Mouse (Mus musculus) neural tube, embryonic 15.5 days (tissue): ENCODE results near the gene Rhoq. TPM values are rescaled to one million over a fixed set of nuclear protein-coding genes. Genes with fewer than 3 reads are reported as not detected.

Experiments
- ATAC-seq: fragments of 200-750 bp; cut with Nextera tagmentation; 2 replicates; pipeline ENCODE4 v1.8.0; 2017; ENCODE audit warnings: mild to moderate bottlenecking, moderate TSS enrichment, moderate library complexity; ENCODE audit not compliant: low FRiP score
- H3K27ac ChIP-seq: fragments of 300-500 bp; sonication (generic); replicated peaks from 2 replicates; pipeline ENCODE4 v1.5.1; 2015; ENCODE audit warnings: mild to moderate bottlenecking, inconsistent platforms
- H3K27me3 ChIP-seq: fragments of 300-500 bp; sonication (generic); replicated peaks from 2 replicates; pipeline ENCODE4 v1.6.1; 2015; ENCODE audit warnings: inconsistent platforms
- H3K36me3 ChIP-seq: fragments of 300-500 bp; sonication (generic); 2 replicates; pipeline ENCODE4 v1.6.1; 2015; ENCODE audit warnings: inconsistent platforms
- H3K4me1 ChIP-seq: fragments of 300-500 bp; sonication (generic); 2 replicates; pipeline ENCODE4 v1.6.1; 2015; ENCODE audit warnings: inconsistent platforms
- H3K4me2 ChIP-seq: fragments of 300-500 bp; sonication (generic); 2 replicates; pipeline ENCODE4 v1.6.1; 2015; ENCODE audit warnings: inconsistent platforms, mild to moderate bottlenecking, moderate library complexity
- H3K4me3 ChIP-seq: fragments of 300-500 bp; sonication (generic); replicated peaks from 2 replicates; pipeline ENCODE4 v1.5.1; 2015; ENCODE audit warnings: mild to moderate bottlenecking, inconsistent platforms
- H3K9ac ChIP-seq: fragments of 300-500 bp; sonication (generic); replicated peaks from 2 replicates; pipeline ENCODE4 v1.6.1; 2015; ENCODE audit warnings: mild to moderate bottlenecking, inconsistent platforms
- H3K9me3 ChIP-seq: fragments of 300-500 bp; sonication (generic); replicated peaks from 2 replicates; pipeline ENCODE4 v1.6.1; 2016; ENCODE audit warnings: inconsistent platforms
- WGBS: fragments of 180-500 bp; shearing (Covaris S2); methylation state at CpG from one replicate; pipeline ENCODE4 v1.1.7; 2015; ENCODE audit warnings: mixed read lengths; 5-methylcytosine and 5-hydroxymethylcytosine counted together
- polyA plus RNA-seq: library from polyadenylated mRNA; unstranded; fragments of >200 nt; fragmentation: Nextera tagmentation; extraction: Ambion mirVana; gene quantifications from 2 replicates; pipeline ENCODE4 v1.2.1, GENCODE M21; 2015

Gene Rhoq
- polyA plus RNA-seq, 1 experiment from 2014 or later: 7.8 TPM

DNA sequence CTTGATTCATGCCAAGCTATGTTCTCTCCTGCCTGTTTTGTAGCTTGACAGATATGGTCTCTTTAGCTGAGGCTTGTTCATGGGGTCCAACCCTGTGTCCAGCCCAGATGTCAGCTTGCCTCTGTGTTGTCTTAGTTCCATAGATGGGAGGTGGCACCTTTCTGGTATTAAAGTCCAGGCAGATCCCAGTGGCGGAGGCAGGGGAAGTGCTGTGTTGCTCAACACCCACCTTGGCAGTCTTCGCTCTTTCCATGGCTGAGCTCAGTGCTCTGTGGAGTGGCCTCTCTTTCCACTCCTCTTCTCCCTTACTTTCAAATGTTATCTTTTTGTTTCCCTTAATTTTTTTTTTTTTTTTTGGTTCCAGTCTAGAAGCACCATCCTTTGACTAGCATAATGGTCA, 10.2 kb downstream of the Rhoq start:
- no peak overlapping the region for H3K27ac ChIP-seq
- H3K27me3 ChIP-seq: no peaks in the 10 kb centered on the region
- no peak for ATAC-seq
- WGBS: 95% methylated on average over 2 of the region's 2 CpGs
- H3K36me3 ChIP-seq: 0 out of 2 replicates have a peak, but pooled peaks cover 2% of the 10 kb centered on the region
- H3K4me2 ChIP-seq: no peak overlapping the region
- no peaks in the 10 kb centered on the region for H3K9me3 ChIP-seq
- H3K9ac ChIP-seq: no peak overlapping the region
- H3K4me1 ChIP-seq: peaks cover 18% of the 10 kb centered on the region
- no peak overlapping the region for H3K4me3 ChIP-seq

DNA sequence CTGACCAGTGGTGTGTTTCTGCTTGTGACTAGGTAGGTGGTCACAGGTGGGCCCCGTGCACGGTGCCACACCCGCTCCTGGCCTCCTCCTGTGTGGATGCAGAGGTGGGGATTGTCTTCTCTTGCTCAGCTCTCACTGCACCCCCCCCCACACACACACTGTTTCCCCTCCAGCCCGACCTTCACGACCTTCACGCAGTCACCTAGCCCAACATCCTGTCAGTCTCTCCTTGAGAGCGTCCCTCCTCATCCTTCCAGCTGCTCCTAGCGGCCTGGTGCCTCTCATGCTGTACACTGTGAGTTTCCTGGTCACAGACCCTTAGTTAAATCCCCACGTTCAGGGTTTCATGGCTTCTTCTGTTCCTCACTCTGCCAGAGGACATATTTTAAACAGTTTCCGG, 13.5 kb downstream of the Rhoq start:
- 0 out of 2 replicates have a peak, but pooled peaks cover 8% of the 10 kb centered on the region for H3K36me3 ChIP-seq
- H3K4me3 ChIP-seq: no peak overlapping the region
- ATAC-seq: no peak
- 85% methylated on average over 10 of the region's 10 CpGs for WGBS
- no peak overlapping the region for H3K4me2 ChIP-seq
- peaks cover 8% of the 10 kb centered on the region for H3K4me1 ChIP-seq
- no peak overlapping the region for H3K27ac ChIP-seq
- H3K9me3 ChIP-seq: no peaks in the 10 kb centered on the region
- H3K27me3 ChIP-seq: no peaks in the 10 kb centered on the region
- no peak overlapping the region for H3K9ac ChIP-seq

DNA sequence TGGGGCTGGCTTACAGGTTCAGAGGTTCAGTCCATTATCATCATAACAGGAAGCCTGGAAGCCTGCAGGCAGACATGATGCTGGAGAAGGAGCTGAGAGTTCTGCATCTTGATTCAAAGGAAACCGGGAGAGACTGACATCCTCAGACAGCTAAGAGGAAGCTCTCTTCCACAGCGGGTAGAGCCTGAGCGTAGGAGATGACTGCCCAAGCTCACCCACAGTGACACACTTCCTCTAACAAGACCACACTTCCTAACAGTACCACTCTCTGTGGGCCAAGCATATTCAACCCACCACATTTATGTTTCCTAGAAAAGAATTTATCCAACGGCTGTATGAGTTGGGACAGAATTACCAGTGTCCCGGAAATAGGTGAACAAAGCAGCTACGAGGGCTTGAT, 15.6 kb downstream of the Rhoq start:
- H3K9me3 ChIP-seq: no peaks in the 10 kb centered on the region
- H3K9ac ChIP-seq: no peak overlapping the region
- 0 out of 2 replicates have a peak, but pooled peaks cover 11% of the 10 kb centered on the region for H3K36me3 ChIP-seq
- H3K27ac ChIP-seq: 0 out of 2 replicates have a peak overlapping the region, but pooled peaks have one; percentile 45
- no peak overlapping the region for H3K4me2 ChIP-seq
- no peak for ATAC-seq
- H3K4me3 ChIP-seq: no peak overlapping the region
- H3K27me3 ChIP-seq: no peaks in the 10 kb centered on the region
- 96% methylated on average over 6 of the region's 6 CpGs for WGBS
- H3K4me1 ChIP-seq: peaks cover 8% of the 10 kb centered on the region

DNA sequence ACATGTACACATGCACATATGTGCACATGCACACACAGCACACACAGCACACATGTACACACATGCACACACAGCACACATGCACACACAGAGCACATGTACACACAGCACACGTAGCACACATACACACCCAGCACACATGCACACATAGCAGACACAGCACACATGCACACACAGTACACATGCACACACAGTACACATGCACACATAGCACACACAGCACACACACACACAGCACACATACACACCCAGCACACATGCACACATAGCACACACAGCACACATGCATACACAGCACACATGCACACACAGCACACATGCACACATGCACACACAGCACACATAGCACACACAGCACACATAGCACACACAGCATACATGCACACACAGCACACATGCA, 18.3 kb downstream of the Rhoq start:
- Histone ChIP-seq H3K27me3 (no peaks in the 10 kb centered on the region), H3K4me1 (peaks cover 16% of the 10 kb centered on the region), H3K36me3 (0 out of 2 replicates have a peak, but pooled peaks cover 9% of the 10 kb centered on the region), H3K9ac (no peak overlapping the region), H3K4me3 (no peak overlapping the region), H3K9me3 (no peaks in the 10 kb centered on the region), H3K4me2 (no peak overlapping the region), H3K27ac (no peak overlapping the region)
- WGBS: 95% methylated on average over 1 of the region's 1 CpGs
- no peak for ATAC-seq

DNA sequence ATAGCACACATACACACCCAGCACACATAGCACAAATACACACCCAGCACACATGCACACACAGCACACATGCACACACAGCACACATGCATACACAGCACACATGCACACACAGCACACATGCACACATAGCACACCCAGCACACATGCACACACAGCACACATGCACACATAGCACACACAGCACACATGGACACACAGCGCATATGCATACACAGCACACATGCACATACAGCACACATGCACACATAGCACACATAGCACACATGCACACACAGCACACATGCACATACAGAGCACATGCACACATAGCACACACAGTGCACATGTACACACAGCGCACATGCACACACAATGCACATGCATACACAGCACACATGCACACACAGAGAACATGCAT, 18.8 kb downstream of the Rhoq start:
- Histone ChIP-seq H3K4me1 (peaks cover 19% of the 10 kb centered on the region), H3K4me2 (no peak overlapping the region), H3K9ac (no peak overlapping the region), H3K36me3 (0 out of 2 replicates have a peak, but pooled peaks cover 9% of the 10 kb centered on the region), H3K9me3 (no peaks in the 10 kb centered on the region), H3K27ac (no peak overlapping the region), H3K27me3 (no peaks in the 10 kb centered on the region), H3K4me3 (no peak overlapping the region)
- WGBS: 96% methylated on average over 2 of the region's 2 CpGs
- ATAC-seq: no peak

DNA sequence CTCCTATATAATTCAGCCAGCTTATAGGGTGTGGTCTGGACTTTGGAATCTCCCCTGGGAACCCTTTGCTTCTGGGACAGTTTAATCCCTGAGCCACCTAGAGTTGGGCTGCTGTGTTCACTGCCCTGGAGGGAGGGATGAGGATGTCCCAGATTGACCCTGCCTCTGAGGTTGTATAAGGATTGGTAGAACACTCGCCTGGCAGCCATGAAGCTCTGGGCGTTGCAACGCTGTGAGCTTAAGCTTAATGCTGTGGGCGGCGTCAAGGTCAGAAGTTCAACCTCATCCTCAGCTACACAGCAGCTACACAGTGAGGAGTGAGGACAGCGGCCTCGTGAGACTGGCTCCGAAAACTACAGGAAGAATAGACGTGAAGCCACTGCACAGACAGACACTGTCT, 19.6 kb downstream of the Rhoq start:
- H3K4me2 ChIP-seq: no peak overlapping the region
- no peak overlapping the region for H3K9ac ChIP-seq
- no peaks in the 10 kb centered on the region for H3K9me3 ChIP-seq
- peaks cover 24% of the 10 kb centered on the region for H3K4me1 ChIP-seq
- H3K36me3 ChIP-seq: 0 out of 2 replicates have a peak, but pooled peaks cover 9% of the 10 kb centered on the region
- H3K27me3 ChIP-seq: no peaks in the 10 kb centered on the region
- no peak for ATAC-seq
- H3K27ac ChIP-seq: no peak overlapping the region
- WGBS: 67% methylated on average over 9 of the region's 9 CpGs
- no peak overlapping the region for H3K4me3 ChIP-seq

DNA sequence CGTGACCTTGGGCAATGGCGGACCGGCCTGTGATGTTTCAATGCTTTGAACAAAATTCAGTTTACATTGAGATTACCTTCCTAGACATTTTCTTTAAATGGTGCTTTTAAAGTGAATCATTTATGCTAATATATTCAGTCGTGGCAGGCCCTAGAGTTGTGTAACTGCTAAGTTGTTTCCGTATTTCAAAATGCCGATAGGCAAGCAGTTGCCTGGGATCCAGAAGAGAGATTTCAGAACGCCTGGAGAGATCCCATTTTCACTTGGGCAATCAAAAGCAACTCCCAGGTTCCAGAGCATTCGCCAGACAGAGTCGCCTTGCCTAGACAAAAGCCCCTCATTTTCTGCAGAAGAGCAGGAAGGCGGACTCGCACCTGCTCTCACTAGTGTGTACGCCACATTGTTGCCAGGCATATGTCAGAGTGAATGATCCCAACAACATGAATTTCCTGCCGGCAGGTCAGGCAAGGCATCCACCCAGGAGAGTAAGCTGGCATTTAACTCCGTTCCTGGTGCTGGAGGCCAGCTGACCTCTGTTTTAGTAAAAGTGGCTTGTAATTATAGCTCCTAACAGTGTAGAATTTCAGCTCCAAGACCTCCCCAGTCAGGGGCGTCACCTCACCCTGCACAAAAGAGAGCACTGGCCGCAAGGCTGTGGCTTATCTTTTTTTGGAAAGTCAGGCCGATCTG, 23.7 kb downstream of the Rhoq start:
- ATAC-seq: no peak
- WGBS: 30% methylated on average over 17 of the region's 17 CpGs
- Histone ChIP-seq H3K27ac (peak overlapping the region; percentile 58), H3K4me3 (no peak overlapping the region), H3K9ac (no peak overlapping the region), H3K4me2 (peak overlapping the region; percentile 15; the same call in 1 of the 2 replicates), H3K27me3 (no peaks in the 10 kb centered on the region), H3K9me3 (no peaks in the 10 kb centered on the region), H3K4me1 (peaks cover 24% of the 10 kb centered on the region), H3K36me3 (0 out of 2 replicates have a peak, but pooled peaks cover 2% of the 10 kb centered on the region)

DNA sequence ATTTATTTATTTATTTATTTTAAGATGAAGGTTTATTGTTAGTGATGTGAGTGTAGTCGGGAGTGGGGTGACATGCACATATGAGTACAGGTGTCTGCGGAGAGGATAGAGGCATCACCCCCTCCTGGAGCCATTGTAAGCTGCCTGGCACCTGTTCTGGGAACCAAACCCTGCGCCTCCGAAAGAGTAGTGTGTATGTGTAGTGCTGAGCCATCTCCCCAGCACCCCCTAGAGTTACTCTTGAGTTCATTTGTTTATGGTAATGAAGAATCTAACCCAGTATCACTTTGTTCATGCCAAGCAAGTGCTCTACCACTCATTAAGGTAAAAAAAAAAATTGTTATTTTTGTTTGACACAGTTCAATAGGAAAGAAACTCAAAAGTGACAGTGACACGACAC, 25.3 kb downstream of the Rhoq start:
- H3K36me3 ChIP-seq: no peaks in the 10 kb centered on the region
- H3K27me3 ChIP-seq: no peaks in the 10 kb centered on the region
- H3K27ac ChIP-seq: no peak overlapping the region
- H3K9ac ChIP-seq: no peak overlapping the region
- no peak overlapping the region for H3K4me2 ChIP-seq
- peaks cover 24% of the 10 kb centered on the region for H3K4me1 ChIP-seq
- no peaks in the 10 kb centered on the region for H3K9me3 ChIP-seq
- no peak overlapping the region for H3K4me3 ChIP-seq
- no peak for ATAC-seq
- 81% methylated on average over 5 of the region's 5 CpGs for WGBS

DNA sequence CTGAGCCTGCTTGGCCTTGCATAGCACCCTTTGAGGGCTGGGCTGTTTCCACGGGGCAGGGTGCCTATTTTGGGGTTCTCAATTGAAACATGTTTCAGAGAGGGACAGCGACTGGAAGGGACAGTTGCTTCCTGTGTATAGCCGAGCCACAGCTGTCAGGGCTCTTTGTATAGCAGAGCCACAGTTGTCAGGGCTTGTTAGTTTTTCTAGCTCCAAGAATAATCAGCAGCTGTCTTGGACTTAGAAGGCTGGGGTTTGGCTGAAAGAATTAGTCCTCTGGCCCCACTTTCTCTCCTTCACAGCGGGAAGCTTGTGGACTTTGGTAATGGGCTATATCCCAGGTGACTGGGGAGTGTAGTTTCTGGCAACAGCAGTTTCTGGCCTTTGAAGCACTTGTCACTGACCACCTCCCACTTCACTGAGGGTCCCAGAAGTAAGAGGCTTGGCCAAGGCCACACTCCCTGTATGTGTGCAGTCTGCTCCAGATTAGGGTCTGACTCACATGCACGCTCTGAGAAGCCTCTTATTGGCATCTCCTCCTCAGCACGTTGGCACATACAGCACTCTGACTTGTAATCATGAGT, 25.8 kb downstream of the Rhoq start:
- ATAC-seq: no peak
- no peak overlapping the region for H3K4me3 ChIP-seq
- H3K36me3 ChIP-seq: no peaks in the 10 kb centered on the region
- no peak overlapping the region for H3K9ac ChIP-seq
- no peak overlapping the region for H3K4me2 ChIP-seq
- WGBS: 62% methylated on average over 6 of the region's 6 CpGs
- H3K27ac ChIP-seq: no peak overlapping the region
- H3K27me3 ChIP-seq: no peaks in the 10 kb centered on the region
- H3K9me3 ChIP-seq: no peaks in the 10 kb centered on the region
- peaks cover 24% of the 10 kb centered on the region for H3K4me1 ChIP-seq

DNA sequence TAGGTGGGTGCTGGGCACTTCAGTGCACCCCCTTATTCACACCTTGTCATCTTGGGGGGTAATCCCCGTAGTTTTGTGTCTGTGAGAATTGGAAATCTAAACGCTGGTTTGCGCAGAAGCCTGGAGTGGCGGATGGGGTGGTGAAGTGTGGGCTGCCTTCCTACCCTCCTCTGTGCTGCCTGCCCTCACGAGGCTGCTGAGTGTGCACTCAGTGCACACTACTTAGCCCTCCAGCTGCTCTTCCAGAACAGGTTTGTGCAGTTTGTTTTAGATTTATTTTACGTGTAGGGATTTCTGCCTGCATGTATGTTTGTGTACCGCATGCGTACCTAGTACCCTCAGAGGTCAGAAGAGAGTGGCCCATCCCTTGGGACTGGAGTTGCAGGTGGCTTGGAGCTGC, 28.4 kb downstream of the Rhoq start:
- Histone ChIP-seq H3K9me3 (no peaks in the 10 kb centered on the region), H3K4me1 (peaks cover 16% of the 10 kb centered on the region), H3K27me3 (no peaks in the 10 kb centered on the region), H3K27ac (no peak overlapping the region), H3K4me3 (no peak overlapping the region), H3K4me2 (no peak overlapping the region), H3K36me3 (no peaks in the 10 kb centered on the region), H3K9ac (no peak overlapping the region)
- 93% methylated on average over 8 of the region's 8 CpGs for WGBS
- ATAC-seq: no peak

DNA sequence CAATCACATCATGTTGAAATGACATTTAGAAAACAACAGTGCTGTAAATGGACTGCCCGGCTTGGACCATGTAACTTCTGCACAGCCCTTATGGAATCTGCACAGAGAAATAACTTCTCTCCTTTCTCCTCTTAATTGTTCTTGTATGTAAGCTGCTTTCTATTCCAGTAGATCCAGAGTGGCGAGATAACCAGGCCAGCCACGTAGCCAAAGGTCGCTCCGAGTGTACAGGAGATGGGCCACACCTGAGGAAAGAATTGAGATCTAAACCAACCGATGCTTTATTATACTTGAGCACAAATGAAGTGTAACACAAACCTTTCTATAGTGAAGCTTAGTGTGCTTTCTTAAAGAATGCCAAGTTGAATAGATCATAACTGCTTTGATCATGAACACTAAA, 34.4 kb downstream of the Rhoq start:
- Histone ChIP-seq H3K9ac (no peak overlapping the region), H3K4me3 (no peak overlapping the region), H3K36me3 (peaks cover 8% of the 10 kb centered on the region; the same call in 1 of the 2 replicates), H3K27ac (no peak overlapping the region), H3K27me3 (no peaks in the 10 kb centered on the region), H3K4me2 (no peak overlapping the region), H3K4me1 (no peaks in the 10 kb centered on the region), H3K9me3 (no peaks in the 10 kb centered on the region)
- no peak for ATAC-seq
- WGBS: 91% methylated on average over 6 of the region's 6 CpGs

DNA sequence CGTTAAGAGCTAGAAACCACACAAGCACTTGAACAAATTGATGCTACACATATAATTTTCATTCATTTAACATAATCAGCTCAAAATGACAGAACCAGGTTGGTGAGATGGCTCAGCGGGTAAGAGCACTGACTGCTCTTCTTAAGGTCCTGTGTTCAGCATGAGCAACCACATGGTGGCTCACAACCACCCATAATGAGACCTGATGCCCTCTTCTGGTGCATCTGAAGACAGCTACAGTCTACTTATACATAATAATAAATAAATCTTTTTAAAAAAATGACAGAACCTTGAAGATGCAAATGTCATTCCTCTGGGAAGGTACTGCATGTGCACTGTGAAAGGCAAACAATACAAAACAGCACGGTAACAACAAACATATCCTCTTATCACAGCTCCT, 46.1 kb downstream of the Rhoq start:
- ATAC-seq: no peak
- Histone ChIP-seq H3K27me3 (no peaks in the 10 kb centered on the region), H3K9ac (no peak overlapping the region), H3K9me3 (no peaks in the 10 kb centered on the region), H3K4me3 (no peak overlapping the region), H3K4me1 (no peaks in the 10 kb centered on the region), H3K4me2 (no peak overlapping the region), H3K36me3 (peaks cover 11% of the 10 kb centered on the region), H3K27ac (no peak overlapping the region)
- WGBS: 94% methylated on average over 3 of the region's 3 CpGs
